Mouse (Mus musculus): ENCODE measurements around the gene Vps16.

The Vps16 gene

GRCm38 (mm10) chr2:130459576-130459975 is 35.4 kb downstream of the Vps16 start:
- peak; percentile 78 for DNase-seq (ENCODE audit: low read depth, low spot score)

GRCm38 (mm10) chr2:130461287-130462071 is 37.3 kb downstream of the Vps16 start:
- DNase-seq (ENCODE audit: low read depth, low spot score), result no peak

- DNase-seq (ENCODE audit: low read depth, low spot score), result no peak
These were observed 42.3 kb downstream of the Vps16 start for GRCm38 (mm10) chr2:130466438-130466837.

- no peak for DNase-seq (ENCODE audit: low read depth, low spot score)
These were observed 45.2 kb downstream of the Vps16 start for GRCm38 (mm10) chr2:130469366-130469765.

- DNase-seq (ENCODE audit: low read depth, low spot score), result no peak
These were observed 45.8 kb downstream of the Vps16 start for GRCm38 (mm10) chr2:130469935-130470334.

- DNase-seq (ENCODE audit: low read depth, low spot score), result no peak
These were observed 48.9 kb downstream of the Vps16 start for GRCm38 (mm10) chr2:130472908-130473510.

- no peak for DNase-seq (ENCODE audit: low read depth, low spot score)
These were observed 51.6 kb downstream of the Vps16 start for GRCm38 (mm10) chr2:130475764-130476163.

- no peak for DNase-seq (ENCODE audit: low read depth, low spot score)
These were observed 52.6 kb downstream of the Vps16 start for GRCm38 (mm10) chr2:130476666-130477297.

- DNase-seq (ENCODE audit: low read depth, low spot score), result no peak
These were observed 58.0 kb downstream of the Vps16 start for GRCm38 (mm10) chr2:130482177-130482576.

GRCm38 (mm10) chr2:130482700-130483099 is 58.6 kb downstream of the Vps16 start:
- DNase-seq (ENCODE audit: low read depth, low spot score), result no peak

GRCm38 (mm10) chr2:130484206-130484605 is 60.1 kb downstream of the Vps16 start:
- DNase-seq (ENCODE audit: low read depth, low spot score), result no peak

GRCm38 (mm10) chr2:130488002-130488401 is 63.9 kb downstream of the Vps16 start:
- DNase-seq (ENCODE audit: low read depth, low spot score), result no peak

- DNase-seq (ENCODE audit: low read depth, low spot score), result peak; percentile 94
These were observed 64.5 kb downstream of the Vps16 start for GRCm38 (mm10) chr2:130488600-130488999.

- no peak for DNase-seq (ENCODE audit: low read depth, low spot score)
These were observed 67.0 kb downstream of the Vps16 start for GRCm38 (mm10) chr2:130491162-130491561.

GRCm38 (mm10) chr2:130491587-130491986 is 67.4 kb downstream of the Vps16 start:
- no peak for DNase-seq (ENCODE audit: low read depth, low spot score)
